Mouse (Mus musculus) testis, adult 2 months (tissue): Measurements from ENCODE around the gene Ubr3. TPM values are rescaled to one million over a fixed set of nuclear protein-coding genes. Genes with fewer than 3 reads are reported as not detected.
"Not testable (repeated sequence)": the region's sequence is repeated elsewhere in the genome, so short reads cannot be mapped to it uniquely, and the experiment has no call there.

Experiments used
- H3K27ac ChIP-seq: fragments of 200-500 bp; 2 replicates; pipeline ENCODE4 v1.5.1; 2012; ENCODE audit warnings: low read depth, low read length; ENCODE audit not compliant: control insufficient read depth, insufficient read depth
- H3K27me3 ChIP-seq: fragments of 200-500 bp; 2 replicates; pipeline ENCODE4 v1.6.1; 2012; ENCODE audit warnings: mild to moderate bottlenecking, low read length, moderate library complexity; ENCODE audit not compliant: control insufficient read depth, insufficient read depth
- H3K36me3 ChIP-seq: fragments of 200-500 bp; 2 replicates; pipeline ENCODE4 v1.6.1; 2012; ENCODE audit warnings: mild to moderate bottlenecking, low read length; ENCODE audit not compliant: control insufficient read depth, insufficient read depth
- H3K4me1 ChIP-seq: fragments of 200-500 bp; 2 replicates; pipeline ENCODE4 v1.6.1; 2012; ENCODE audit warnings: low read length; ENCODE audit not compliant: control insufficient read depth, insufficient read depth
- H3K4me3 ChIP-seq: fragments of 200-500 bp; 2 replicates; pipeline ENCODE4 v1.5.1; 2012; ENCODE audit warnings: low read depth, mild to moderate bottlenecking, low read length, moderate library complexity, mixed read lengths; ENCODE audit not compliant: control insufficient read depth
- CTCF ChIP-seq: fragments of 200-500 bp; IDR thresholded peaks from 2 replicates; pipeline ENCODE4 v1.5.1; 2012; ENCODE audit warnings: low read depth, mild to moderate bottlenecking, inconsistent platforms, low read length, moderate library complexity; ENCODE audit not compliant: control insufficient read depth, insufficient read depth, insufficient replicate concordance
- POLR2A ChIP-seq: fragments of 200-500 bp; IDR thresholded peaks from 2 replicates; pipeline ENCODE4 v1.6.1; 2012; ENCODE audit warnings: low read depth, mild to moderate bottlenecking, inconsistent platforms, low read length, moderate library complexity; ENCODE audit not compliant: control insufficient read depth
- polyA plus RNA-seq: library from polyadenylated mRNA; depleted of rRNA; stranded (reverse); fragments of >200 nt; gene quantifications from 2 replicates; pipeline ENCODE4 v1.2.3, GENCODE M21; 2012

Ubr3 gene
- polyA plus RNA-seq, 1 experiment, result 9.1 TPM

DNA sequence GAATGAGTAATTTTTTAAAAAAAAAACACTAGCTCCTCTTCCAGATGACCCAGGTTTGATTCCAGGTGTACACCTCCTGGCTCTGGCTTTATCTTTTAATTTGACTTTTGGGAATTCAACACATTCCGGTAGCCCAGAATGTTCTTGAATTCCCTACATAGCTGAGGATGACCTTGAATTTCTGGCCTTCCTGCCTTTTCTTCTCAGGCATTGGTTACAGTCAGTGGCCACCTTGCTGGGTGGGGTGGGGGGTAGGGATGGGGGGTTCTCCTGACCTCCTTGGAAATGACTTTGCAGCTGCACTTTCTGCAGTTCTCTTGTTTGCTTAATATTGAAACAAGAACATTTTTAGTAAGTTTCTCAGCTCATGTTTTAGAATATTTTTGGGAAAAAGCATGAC, 3.9 kb upstream of the Ubr3 start:
- Histone ChIP-seq H3K4me3 (no peak overlapping the region), H3K36me3 (no peaks in the 10 kb centered on the region), H3K27me3 (no peaks in the 10 kb centered on the region), H3K27ac (no peak overlapping the region), H3K4me1 (peaks cover under 1% of the 10 kb centered on the region; the same call in 1 of the 2 replicates)
- no peak for TF ChIP-seq POLR2A
- no peak for TF ChIP-seq CTCF

DNA sequence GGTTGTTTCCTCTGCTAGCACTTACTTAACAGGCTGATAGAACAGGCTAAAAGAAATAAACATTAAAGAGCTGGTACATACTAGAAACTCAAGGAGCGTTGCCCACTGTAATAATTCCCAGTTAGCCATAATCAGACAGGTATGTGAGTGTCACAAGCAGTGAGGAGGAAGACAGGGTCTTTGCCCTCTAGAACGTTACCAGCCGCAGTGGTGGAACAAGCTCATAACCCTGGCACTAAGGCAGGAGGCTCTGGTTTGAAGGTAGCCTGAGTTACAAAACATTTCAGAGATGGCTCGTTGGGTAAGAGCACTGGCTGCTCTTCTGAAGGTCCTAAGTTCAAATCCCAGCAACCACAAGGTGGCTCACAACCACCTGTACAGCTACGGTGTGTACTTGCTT, 3.2 kb upstream of the Ubr3 start:
- no peaks in the 10 kb centered on the region for H3K36me3 ChIP-seq
- H3K4me1 ChIP-seq, result peaks cover 2% of the 10 kb centered on the region; the same call in 1 of the 2 replicates
- H3K27ac ChIP-seq, result no peak overlapping the region
- no peak overlapping the region for H3K4me3 ChIP-seq
- H3K27me3 ChIP-seq, result no peaks in the 10 kb centered on the region
- no peak for TF ChIP-seq CTCF
- TF ChIP-seq POLR2A, result no peak

DNA sequence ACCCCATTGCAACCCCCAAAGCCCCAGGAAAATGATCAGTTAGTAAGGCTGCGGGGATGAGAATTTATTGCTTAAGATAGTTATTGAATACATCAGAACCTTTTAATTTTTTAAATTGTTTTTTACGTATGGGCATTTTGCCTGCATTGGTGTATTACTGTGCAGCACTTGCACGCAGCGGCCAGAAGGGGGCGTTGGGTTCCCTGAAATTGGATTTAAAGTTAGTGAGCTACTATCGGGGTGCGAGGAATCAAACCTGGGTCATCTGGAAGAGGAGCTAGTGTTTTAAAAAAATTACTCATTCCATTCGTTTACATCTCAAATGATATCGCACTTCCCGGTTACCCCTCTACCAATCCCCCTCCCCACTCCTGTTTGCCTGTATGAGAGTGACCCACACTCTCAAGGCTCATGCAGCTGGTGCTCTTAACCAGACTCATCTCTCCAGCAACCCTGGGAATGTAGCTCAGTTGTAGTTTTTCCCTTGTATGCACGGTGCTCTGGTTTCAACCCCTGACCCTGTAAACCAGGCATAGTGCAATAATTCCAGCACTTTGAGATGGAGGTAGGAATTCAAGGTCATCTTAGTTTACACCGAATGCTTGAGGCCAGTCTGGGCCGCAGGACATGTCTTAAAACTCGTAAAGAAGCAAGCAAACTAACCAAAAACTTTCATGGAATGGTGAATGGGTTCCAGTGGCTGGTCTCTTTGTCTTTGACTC, 1.4 kb upstream of the Ubr3 start:
- H3K27me3 ChIP-seq, result no peaks in the 10 kb centered on the region
- TF ChIP-seq POLR2A, result no peak
- peak; percentile 65; the same call in 1 of the 2 replicates for TF ChIP-seq CTCF
- no peak overlapping the region for H3K4me3 ChIP-seq
- H3K27ac ChIP-seq, result no peak overlapping the region
- no peaks in the 10 kb centered on the region for H3K36me3 ChIP-seq
- H3K4me1 ChIP-seq, result peaks cover 2% of the 10 kb centered on the region; the same call in 1 of the 2 replicates

DNA sequence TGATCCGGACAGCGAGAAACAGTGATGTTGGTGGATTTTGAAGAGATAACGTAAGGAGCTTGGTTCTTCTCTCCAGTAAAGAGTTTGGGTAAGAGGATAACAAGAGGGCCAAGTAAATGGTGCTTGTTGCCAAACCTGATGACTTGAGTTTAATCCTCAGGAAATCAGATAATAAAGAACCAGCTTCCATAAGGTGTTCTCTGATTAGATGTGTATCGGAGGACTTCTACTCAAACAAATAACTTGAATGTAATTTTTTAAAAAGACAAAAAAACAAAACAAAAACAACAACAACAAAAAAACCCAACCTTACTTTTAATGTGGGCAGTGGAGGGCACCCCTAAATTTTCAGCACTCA, 843 bp upstream of the Ubr3 start:
- Histone ChIP-seq H3K27ac (no peak overlapping the region), H3K36me3 (no peaks in the 10 kb centered on the region), H3K4me1 (peaks cover 2% of the 10 kb centered on the region; the same call in 1 of the 2 replicates), H3K4me3 (no peak overlapping the region), H3K27me3 (no peaks in the 10 kb centered on the region)
- TF ChIP-seq POLR2A (no peak), CTCF (no peak)

DNA sequence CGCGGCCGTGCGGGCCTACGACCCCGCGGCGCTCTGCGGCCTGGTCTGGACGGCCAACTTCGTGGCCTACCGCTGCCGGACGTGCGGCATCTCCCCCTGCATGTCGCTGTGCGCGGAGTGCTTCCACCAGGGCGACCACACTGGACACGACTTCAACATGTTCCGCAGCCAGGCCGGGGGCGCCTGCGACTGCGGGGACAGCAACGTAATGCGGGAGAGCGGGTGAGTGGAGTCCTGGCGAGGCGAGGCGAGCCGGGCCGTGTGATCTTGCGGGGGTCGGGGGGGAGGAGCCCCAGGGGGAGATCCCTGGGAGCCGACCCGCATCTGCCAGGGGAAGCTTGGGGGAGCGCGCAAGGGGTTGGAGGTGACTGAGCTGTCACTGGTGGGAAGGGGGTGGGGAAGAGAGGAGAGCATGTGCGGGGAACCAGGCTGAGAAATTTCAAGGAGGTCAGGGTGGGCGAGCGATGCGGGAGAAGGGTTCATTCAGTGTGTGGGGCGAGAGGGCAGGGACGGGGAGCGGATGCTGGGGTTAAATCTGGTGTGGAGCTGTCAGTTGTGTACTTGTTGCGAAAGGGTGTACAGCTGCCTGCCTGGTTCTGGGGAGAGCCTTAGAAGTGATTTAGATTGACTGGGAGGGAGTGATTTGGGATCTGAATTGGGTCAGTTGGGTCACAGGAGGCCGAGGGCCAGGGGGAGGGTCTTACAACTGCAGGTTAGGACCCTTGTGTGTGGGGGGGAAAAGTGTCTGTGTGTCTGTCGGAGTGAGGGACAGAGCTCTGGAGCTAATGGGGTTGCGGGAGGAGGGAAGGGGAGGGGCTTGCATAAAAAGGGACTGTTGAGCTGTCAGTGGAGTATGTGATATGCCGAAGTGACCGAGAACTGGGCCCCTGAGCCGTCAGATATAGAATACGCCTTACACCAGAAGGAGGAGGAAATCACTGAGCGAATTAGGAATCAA, 851 bp downstream of the Ubr3 start:
- Histone ChIP-seq H3K27ac (peak overlapping the region; percentile 85), H3K4me1 (peaks cover 2% of the 10 kb centered on the region; the same call in 1 of the 2 replicates), H3K36me3 (no peaks in the 10 kb centered on the region), H3K4me3 (peak overlapping the region; percentile 96), H3K27me3 (no peaks in the 10 kb centered on the region)
- TF ChIP-seq CTCF, result no peak
- no peak for TF ChIP-seq POLR2A

DNA sequence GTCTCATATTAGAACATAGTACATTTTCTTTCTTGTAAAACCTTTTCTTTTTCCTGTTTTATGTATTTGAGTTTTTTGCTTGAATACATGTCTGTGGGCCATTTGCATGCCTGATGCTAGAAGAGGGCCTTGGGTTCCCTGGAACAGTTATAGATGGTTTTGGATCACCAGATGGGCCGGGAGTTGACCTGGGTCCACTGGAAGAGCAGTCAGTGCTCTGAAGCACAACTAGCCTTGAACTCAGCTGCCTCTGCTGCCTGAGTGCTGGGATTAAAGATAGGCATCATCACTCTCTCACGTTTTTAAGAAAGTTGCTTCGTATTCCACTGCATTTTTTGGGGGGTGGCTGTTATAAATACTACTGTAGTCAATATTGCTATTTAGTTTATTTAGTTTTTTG, 6.5 kb downstream of the Ubr3 start:
- TF ChIP-seq POLR2A (no peak), CTCF (no peak)
- Histone ChIP-seq H3K4me3 (no peak overlapping the region), H3K27ac (no peak overlapping the region), H3K4me1 (no peaks in the 10 kb centered on the region; the same call in 1 of the 2 replicates), H3K36me3 (no peaks in the 10 kb centered on the region), H3K27me3 (no peaks in the 10 kb centered on the region)

DNA sequence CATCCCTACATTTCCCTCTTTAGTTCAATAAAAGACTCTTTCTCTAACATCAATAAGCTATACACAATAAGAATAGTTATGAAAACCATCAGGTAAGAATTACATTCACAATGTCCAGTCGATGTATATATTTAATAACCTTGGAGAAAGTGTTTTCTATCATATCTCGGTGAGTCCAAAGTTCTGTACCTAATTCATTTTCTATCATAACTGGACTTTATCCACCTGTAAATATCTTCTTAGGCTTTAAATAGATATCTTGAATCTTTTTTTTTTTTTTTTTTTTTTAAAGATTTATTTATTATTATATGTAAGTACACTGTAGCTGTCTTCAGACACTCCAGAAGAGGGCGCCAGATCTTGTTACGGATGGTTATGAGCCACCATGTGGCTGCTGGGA, 10.3 kb downstream of the Ubr3 start:
- not testable (repeated sequence) for H3K36me3 ChIP-seq, H3K27me3 ChIP-seq, H3K27ac ChIP-seq, H3K4me3 ChIP-seq, H3K4me1 ChIP-seq
